Mouse (Mus musculus) MEL (cell line): ENCODE results near the gene Nr6a1. TPM values are rescaled to one million over a fixed set of nuclear protein-coding genes. Genes with fewer than 3 reads are reported as not detected.

Experiments
- DNase-seq: peaks from one replicate; pipeline ENCODE4 v3.0.0; 2011; ENCODE audit warnings: low read depth, low spot score
- H3K27ac ChIP-seq: 2 replicates; pipeline ENCODE4 v1.5.1; 2012; ENCODE audit warnings: low read depth, mild to moderate bottlenecking, control low read depth, low read length, moderate library complexity; ENCODE audit not compliant: control insufficient read depth
- H3K27me3 ChIP-seq, 2 experiments: fragments of 150-350 bp in 1 of 2; sonication (generic) in 1 of 2; 2 replicates each; pipeline ENCODE4 v1.6.1; 2012; ENCODE audit warnings: low read length in 2 of 2, mild to moderate bottlenecking in 2 of 2, improper control_type of control experiment in 1 of 2, moderate library complexity in 1 of 2; ENCODE audit not compliant: insufficient read depth in 2 of 2, control insufficient read depth in 1 of 2
- H3K36me3 ChIP-seq, 2 experiments: 2 replicates each; pipeline ENCODE4 v1.6.1; 2012 to 2014; ENCODE audit warnings: low read length in 2 of 2, improper control_type of control experiment in 1 of 2, inconsistent platforms in 1 of 2, mild to moderate bottlenecking in 1 of 2; ENCODE audit not compliant: insufficient read depth in 2 of 2, control insufficient read depth in 1 of 2
- H3K4me1 ChIP-seq, 2 experiments: fragments of 150-350 bp in 1 of 2; sonication (generic) in 1 of 2; 2 replicates each; pipeline ENCODE4 v1.6.1; 2012; ENCODE audit warnings: low read length in 2 of 2, improper control_type of control experiment in 1 of 2, mild to moderate bottlenecking in 1 of 2; ENCODE audit not compliant: insufficient read depth in 2 of 2, control insufficient read depth in 1 of 2
- H3K4me3 ChIP-seq, 2 experiments: fragments of 150-350 bp in 1 of 2; sonication (generic) in 1 of 2; 2 replicates each; pipeline ENCODE4 v1.5.1; 2012; ENCODE audit warnings: low read depth in 2 of 2, low read length in 2 of 2, mild to moderate bottlenecking in 2 of 2, moderate library complexity in 2 of 2, control low read depth in 1 of 2, improper control_type of control experiment in 1 of 2; ENCODE audit not compliant: control insufficient read depth in 1 of 2, insufficient read depth in 1 of 2
- H3K79me2 ChIP-seq: 2 replicates; pipeline ENCODE4 v1.6.1; 2012; ENCODE audit warnings: mild to moderate bottlenecking, low read length, moderate library complexity; ENCODE audit not compliant: control insufficient read depth, poor library complexity, insufficient read depth
- H3K9ac ChIP-seq: 2 replicates; pipeline ENCODE4 v1.6.1; 2012; ENCODE audit warnings: low read depth, mild to moderate bottlenecking, control low read depth, low read length, moderate library complexity; ENCODE audit not compliant: control insufficient read depth, poor library complexity, severe bottlenecking
- H3K9me3 ChIP-seq: fragments of 150-350 bp; sonication (generic); replicated peaks from 2 replicates; pipeline ENCODE4 v1.6.1; 2012; ENCODE audit warnings: mild to moderate bottlenecking, low read length, improper control_type of control experiment, moderate library complexity; ENCODE audit not compliant: insufficient read depth
- CTCF ChIP-seq, 3 experiments: IDR thresholded peaks in 2 of 3; conservative IDR thresholded peaks in 1 of 3; 2 replicates each; pipeline ENCODE4 v1.5.1; 2011 to 2012; ENCODE audit warnings: low read length in 3 of 3, low read depth in 2 of 3, mild to moderate bottlenecking in 2 of 3, improper control_type of control experiment in 1 of 3, inconsistent platforms in 1 of 3, mixed read lengths in 1 of 3, moderate library complexity in 1 of 3; ENCODE audit not compliant: control insufficient read depth in 1 of 3, insufficient read depth in 1 of 3, poor library complexity in 1 of 3, severe bottlenecking in 1 of 3
- ETS1 ChIP-seq: IDR thresholded peaks from 2 replicates; pipeline ENCODE4 v1.6.1; 2012; ENCODE audit warnings: low read depth, mild to moderate bottlenecking, inconsistent platforms, low read length, improper control_type of control experiment, moderate library complexity
- HCFC1 ChIP-seq: IDR thresholded peaks from 2 replicates; pipeline ENCODE4 v1.6.1; 2012; ENCODE audit warnings: low read depth, mild to moderate bottlenecking, inconsistent platforms, low read length, improper control_type of control experiment, moderate library complexity
- JUND ChIP-seq: IDR thresholded peaks from 2 replicates; pipeline ENCODE4 v1.6.1; 2011; ENCODE audit warnings: low read depth, mild to moderate bottlenecking, improper control_type of control experiment, low read length
- KAT2A ChIP-seq: conservative IDR thresholded peaks from 2 replicates; pipeline ENCODE4 v1.6.1; 2012; ENCODE audit warnings: low read depth, low read length, improper control_type of control experiment, inconsistent platforms
- MAZ ChIP-seq: IDR thresholded peaks from 2 replicates; pipeline ENCODE4 v1.6.1; 2012; ENCODE audit warnings: low read depth, mild to moderate bottlenecking, inconsistent platforms, low read length, improper control_type of control experiment
- MYB ChIP-seq: IDR thresholded peaks from 2 replicates; pipeline ENCODE4 v1.6.1; 2011; ENCODE audit warnings: mild to moderate bottlenecking, low read depth, low read length, improper control_type of control experiment
- NRF1 ChIP-seq: IDR thresholded peaks from 2 replicates; pipeline ENCODE4 v1.6.1; 2014; ENCODE audit warnings: low read depth, mild to moderate bottlenecking, inconsistent platforms, low read length, improper control_type of control experiment, moderate library complexity; ENCODE audit not compliant: poor library complexity, insufficient read depth, severe bottlenecking
- POLR2A ChIP-seq, 2 experiments: IDR thresholded peaks; 2 replicates each; pipeline ENCODE4 v1.6.1; 2011 to 2012; ENCODE audit warnings: low read length in 2 of 2, mild to moderate bottlenecking in 2 of 2, control low read depth in 1 of 2, improper control_type of control experiment in 1 of 2, low read depth in 1 of 2, moderate library complexity in 1 of 2; ENCODE audit not compliant: control insufficient read depth in 1 of 2, insufficient read depth in 1 of 2, poor library complexity in 1 of 2
- POLR2AphosphoS2 ChIP-seq: IDR thresholded peaks from 2 replicates; pipeline ENCODE4 v1.6.1; 2011; ENCODE audit warnings: low read length, improper control_type of control experiment
- RAD21 ChIP-seq: IDR thresholded peaks from 2 replicates; pipeline ENCODE4 v1.6.1; 2011; ENCODE audit warnings: mild to moderate bottlenecking, low read depth, low read length, improper control_type of control experiment
- SIN3A ChIP-seq: IDR thresholded peaks from 2 replicates; pipeline ENCODE4 v1.6.1; 2012; ENCODE audit warnings: low read length, improper control_type of control experiment, inconsistent platforms
- SMC3 ChIP-seq: IDR thresholded peaks from 2 replicates; pipeline ENCODE4 v1.6.1; 2011; ENCODE audit warnings: low read depth, low read length, improper control_type of control experiment
- TAL1 ChIP-seq: IDR thresholded peaks from 2 replicates; pipeline ENCODE4 v1.6.1; 2012; ENCODE audit warnings: mild to moderate bottlenecking, inconsistent platforms, low read length, moderate library complexity, mixed read lengths
- polyA plus RNA-seq, 2 experiments: library from polyadenylated mRNA; stranded (reverse) in 1 of 2; unstranded in 1 of 2; fragments of >175 nt in 1 of 2; fragments of >200 nt in 1 of 2; gene quantifications; 2 replicates each; pipeline versions ENCODE4 v1.2.1 to v1.2.4; 2012; ENCODE audit warnings: low replicate concordance in 2 of 2, low read depth in 1 of 2; ENCODE audit not compliant: insufficient read length in 2 of 2, insufficient read depth in 1 of 2, missing spikeins in 1 of 2
- total RNA-seq: library from RNA; depleted of rRNA; stranded (reverse); fragments of 300-350 nt; gene quantifications from 2 replicates; pipeline ENCODE4 v1.2.3, GENCODE M21; 2012

Nr6a1 gene
- total and polyA plus RNA-seq, 3 experiments: 5.0 to 22.8 (median 10.2) TPM

DNA sequence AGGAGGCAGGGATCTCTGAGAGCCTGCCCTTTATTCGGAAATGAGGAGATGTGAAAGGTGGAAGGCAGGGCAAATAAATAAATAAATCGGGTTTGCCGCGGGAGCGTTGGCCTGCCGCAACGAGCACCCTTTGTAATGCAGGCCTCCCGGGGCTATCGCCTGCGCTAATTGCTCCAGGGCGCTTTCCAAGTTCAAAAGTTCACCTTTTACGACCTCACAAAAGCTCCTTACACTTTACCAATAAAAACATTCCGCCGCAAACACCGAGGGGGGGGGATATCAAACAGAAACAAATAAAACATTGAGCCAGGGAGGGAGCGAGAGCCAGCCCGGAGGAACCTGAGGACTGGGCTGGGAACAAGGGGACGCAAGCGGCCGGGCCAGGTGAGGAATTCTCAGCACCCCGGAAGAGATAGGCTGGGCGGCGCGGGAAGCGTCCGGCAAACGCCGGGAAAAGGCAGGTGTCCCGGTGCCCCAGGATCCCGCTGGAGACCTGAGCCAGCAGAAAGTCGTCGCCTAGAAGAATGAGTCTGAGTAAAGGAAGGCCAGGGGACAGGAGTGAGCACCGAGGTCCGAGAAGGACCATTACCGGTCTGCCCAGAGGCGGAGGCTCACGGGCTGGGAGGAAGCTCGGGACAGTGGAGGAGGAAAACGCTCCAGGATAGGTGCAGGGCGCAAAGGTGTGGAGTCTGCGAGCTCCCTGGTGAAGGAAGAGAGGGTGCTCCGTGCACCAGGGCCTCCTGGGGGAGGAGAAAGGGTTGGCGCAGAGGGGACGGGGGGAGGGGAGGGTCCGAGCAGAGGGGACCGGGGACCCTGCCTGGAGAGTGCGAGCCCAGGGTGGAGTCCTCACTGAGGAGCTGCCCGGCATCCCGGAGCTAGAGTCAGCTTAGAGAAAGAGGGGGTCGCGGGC lies 2.1 kb downstream of the Nr6a1 start:
- Histone ChIP-seq H3K36me3 (peaks cover 0 to 11% of the 10 kb centered on the region in 2 experiments; a peak in 2 of 4 replicates), H3K4me3 (peak overlapping the region; percentile 64 to 84), H3K27me3 (no peaks in the 10 kb centered on the region), H3K9ac (peak overlapping the region; percentile 89), H3K27ac (no peak overlapping the region)
- TF ChIP-seq HCFC1 (no peak), CTCF (IDR thresholded peaks at IDR 0.05 in 2 of 3, conservative IDR thresholded peaks at IDR 0.05 in 1 of 3; ENCODE audit: control insufficient read depth in 1 of 3, insufficient read depth in 1 of 3, low read depth in 2 of 3, low read length in 3 of 3, poor library complexity in 1 of 3, severe bottlenecking in 1 of 3) (no peak), SMC3 (no peak), POLR2AphosphoS2 (no peak), ETS1 (no peak), MAZ (no peak), MYB (no peak), TAL1 (no peak), NRF1 (no peak), RAD21 (no peak), POLR2A (IDR thresholded peaks at IDR 0.05; ENCODE audit: control insufficient read depth in 1 of 2, insufficient read depth in 1 of 2, low read depth in 1 of 2, low read length in 2 of 2, poor library complexity in 1 of 2) (no peak)
- TF ChIP-seq, all 39 proteins: peak for 0
- peak; percentile 57 for DNase-seq
- Histone ChIP-seq H3K79me2 (peaks cover 14% of the 10 kb centered on the region), H3K9me3 (no peaks in the 10 kb centered on the region), H3K4me1 (peaks cover 0 to 9% of the 10 kb centered on the region in 2 experiments; a peak in 1 of 4 replicates)

DNA sequence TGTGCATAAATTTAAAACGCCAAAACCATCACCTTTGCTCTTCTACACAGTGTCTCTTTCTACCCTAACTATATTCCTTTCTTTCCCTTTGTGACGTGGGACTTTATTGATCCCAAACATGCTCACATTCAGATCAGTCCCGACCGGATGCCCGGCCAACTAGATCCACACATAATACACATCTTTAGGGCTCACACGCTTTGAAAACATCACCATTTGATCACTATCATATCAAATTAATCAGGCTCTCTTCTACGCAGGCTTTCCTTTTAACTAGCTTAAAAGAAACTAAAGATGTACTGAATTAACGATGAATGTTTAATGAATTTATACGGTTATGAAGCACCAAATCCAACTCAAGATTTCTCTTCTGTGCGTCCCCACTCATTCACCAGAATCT lies 2.9 kb downstream of the Nr6a1 start:
- Histone ChIP-seq H3K4me1 (0 out of 4 replicates have a peak, but pooled peaks cover 0 to 9% of the 10 kb centered on the region in 2 experiments), H3K27ac (no peak overlapping the region)

DNA sequence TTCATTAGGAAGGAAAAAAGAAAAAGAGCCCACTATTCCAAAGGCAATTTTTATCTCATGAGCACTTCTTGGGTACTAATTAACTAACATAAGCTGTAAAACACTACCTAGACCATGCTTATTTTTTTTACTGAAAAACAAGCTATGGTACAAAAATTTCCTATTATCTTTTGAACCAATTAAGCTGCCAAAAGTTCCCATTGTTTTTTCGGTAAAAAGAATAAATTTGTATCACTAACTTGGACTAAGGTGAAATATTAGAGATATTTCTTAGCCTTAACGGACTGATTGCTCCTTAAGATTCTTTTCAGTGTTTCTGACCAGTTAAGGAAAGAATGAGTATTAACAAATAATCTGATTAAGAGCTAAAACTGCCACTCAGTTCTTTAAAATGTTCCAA lies 3.6 kb downstream of the Nr6a1 start:
- Histone ChIP-seq H3K4me3 (no peak overlapping the region), H3K79me2 (peaks cover 14% of the 10 kb centered on the region), H3K27me3 (no peaks in the 10 kb centered on the region), H3K9ac (no peak overlapping the region), H3K4me1 (0 out of 4 replicates have a peak, but pooled peaks cover 0 to 9% of the 10 kb centered on the region in 2 experiments), H3K9me3 (no peaks in the 10 kb centered on the region), H3K27ac (no peak overlapping the region), H3K36me3 (peaks cover 0 to 11% of the 10 kb centered on the region in 2 experiments; a peak in 2 of 4 replicates)
- DNase-seq: no peak
- 0 out of 2 replicates have a peak, but pooled peaks have one; percentile 9 for TF ChIP-seq SIN3A
- no peak for TF ChIP-seq CTCF (IDR thresholded peaks at IDR 0.05 in 2 of 3, conservative IDR thresholded peaks at IDR 0.05 in 1 of 3; ENCODE audit: control insufficient read depth in 1 of 3, insufficient read depth in 1 of 3, low read depth in 2 of 3, low read length in 3 of 3, poor library complexity in 1 of 3, severe bottlenecking in 1 of 3)
- no peak for TF ChIP-seq KAT2A
- no peak for TF ChIP-seq JUND

More for the DNA sequence above, 2.9 kb downstream of the Nr6a1 start:
- DNase-seq: no peak
- TF ChIP-seq TAL1: no peak
- TF ChIP-seq, all 39 proteins: peak for 0
- no peaks in the 10 kb centered on the region for H3K9me3 ChIP-seq
- H3K79me2 ChIP-seq: peaks cover 14% of the 10 kb centered on the region
- H3K4me3 ChIP-seq: peak overlapping the region; percentile 64 to 84; a peak in 2 of 4 replicates
- no peak overlapping the region for H3K9ac ChIP-seq
- peaks cover 0 to 11% of the 10 kb centered on the region in 2 experiments; a peak in 2 of 4 replicates for H3K36me3 ChIP-seq
- no peaks in the 10 kb centered on the region for H3K27me3 ChIP-seq
